Mouse (Mus musculus): ENCODE measurements around the gene Dnajc6. TPM values are rescaled to one million over a fixed set of nuclear protein-coding genes. Genes with fewer than 3 reads are reported as not detected.
A peak's percentile ranks its signal among the peaks of the same experiment; 100 is the strongest.

Gene Dnajc6
- polyA plus RNA-seq, 1 experiment, result 1.8 TPM

GRCm38 (mm10) chr4:101569076-101569475 is 72.6 kb downstream of the Dnajc6 start:
- no peak for DNase-seq (ENCODE audit: low read depth)

DNA sequence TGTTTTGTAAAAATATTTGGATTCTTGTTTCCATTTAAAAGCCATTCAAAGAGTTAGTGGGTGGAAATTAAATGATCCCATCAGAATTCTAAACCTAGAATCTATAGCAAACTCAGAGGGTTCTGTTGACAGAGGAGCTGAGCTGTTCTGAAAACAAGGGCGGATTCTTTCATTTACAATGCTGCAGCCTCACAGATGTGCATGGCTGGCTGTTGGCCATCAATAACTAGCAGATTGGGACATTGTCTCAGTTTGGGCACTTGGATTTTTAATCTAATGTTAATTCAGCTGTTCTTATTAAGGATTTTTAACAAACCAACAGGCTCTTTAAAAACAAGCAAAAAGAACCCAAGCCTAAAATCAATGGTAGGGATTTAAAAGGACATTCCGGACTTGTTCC is 75.7 kb downstream of the Dnajc6 start:
- no peak for DNase-seq (ENCODE audit: low read depth)

DNA sequence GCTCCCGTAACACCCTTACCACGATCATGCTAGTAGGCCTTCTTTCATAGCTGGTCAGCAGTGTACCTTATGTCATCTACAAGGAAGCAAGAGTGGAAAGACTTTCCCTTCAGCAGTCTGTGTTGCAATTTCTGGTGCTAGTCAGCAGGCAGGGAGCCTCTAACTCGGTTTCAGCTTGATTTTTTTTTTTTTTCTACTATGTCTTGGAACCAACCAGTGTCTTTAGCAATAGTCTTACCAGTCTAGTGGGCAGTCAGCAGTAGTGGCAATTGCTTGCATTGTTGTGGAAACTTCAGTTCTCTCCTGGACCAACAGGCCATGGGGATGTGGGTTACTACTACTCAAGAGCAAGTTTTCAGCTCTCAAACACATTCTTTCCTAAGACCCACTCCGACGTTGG is 78.9 kb downstream of the Dnajc6 start:
- DNase-seq (ENCODE audit: low read depth), result peak; percentile 45

DNA sequence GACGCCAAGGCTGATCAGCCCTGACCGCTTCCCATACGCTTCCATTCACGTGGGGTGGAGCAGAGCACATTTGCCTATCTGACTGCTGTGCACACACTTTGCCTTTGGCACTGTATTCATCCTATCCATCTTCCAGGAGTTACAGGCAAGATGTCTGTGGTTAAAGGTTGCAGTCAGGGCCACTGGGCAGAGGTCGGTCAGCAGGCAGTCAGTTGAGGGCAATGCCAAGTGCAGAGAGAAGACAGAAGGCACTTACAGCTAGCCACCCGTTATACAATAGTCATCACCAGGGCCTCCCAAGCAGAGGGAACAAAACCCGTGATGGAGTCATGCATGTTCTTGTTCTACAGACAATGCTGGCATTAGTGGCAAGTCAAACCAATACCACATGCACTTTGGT is 82.3 kb downstream of the Dnajc6 start:
- no peak for DNase-seq (ENCODE audit: low read depth)

- no peak for DNase-seq (ENCODE audit: low read depth)
Observed at GRCm38 (mm10) chr4:101579517-101579916, 83.1 kb downstream of the Dnajc6 start.

- DNase-seq (ENCODE audit: low read depth), result no peak
Observed at GRCm38 (mm10) chr4:101581156-101581555, 84.7 kb downstream of the Dnajc6 start.

GRCm38 (mm10) chr4:101582882-101583281 is 86.4 kb downstream of the Dnajc6 start:
- DNase-seq (ENCODE audit: low read depth), result no peak

GRCm38 (mm10) chr4:101584524-101585454 is 88.3 kb downstream of the Dnajc6 start:
- DNase-seq (ENCODE audit: low read depth), result no peak

DNA sequence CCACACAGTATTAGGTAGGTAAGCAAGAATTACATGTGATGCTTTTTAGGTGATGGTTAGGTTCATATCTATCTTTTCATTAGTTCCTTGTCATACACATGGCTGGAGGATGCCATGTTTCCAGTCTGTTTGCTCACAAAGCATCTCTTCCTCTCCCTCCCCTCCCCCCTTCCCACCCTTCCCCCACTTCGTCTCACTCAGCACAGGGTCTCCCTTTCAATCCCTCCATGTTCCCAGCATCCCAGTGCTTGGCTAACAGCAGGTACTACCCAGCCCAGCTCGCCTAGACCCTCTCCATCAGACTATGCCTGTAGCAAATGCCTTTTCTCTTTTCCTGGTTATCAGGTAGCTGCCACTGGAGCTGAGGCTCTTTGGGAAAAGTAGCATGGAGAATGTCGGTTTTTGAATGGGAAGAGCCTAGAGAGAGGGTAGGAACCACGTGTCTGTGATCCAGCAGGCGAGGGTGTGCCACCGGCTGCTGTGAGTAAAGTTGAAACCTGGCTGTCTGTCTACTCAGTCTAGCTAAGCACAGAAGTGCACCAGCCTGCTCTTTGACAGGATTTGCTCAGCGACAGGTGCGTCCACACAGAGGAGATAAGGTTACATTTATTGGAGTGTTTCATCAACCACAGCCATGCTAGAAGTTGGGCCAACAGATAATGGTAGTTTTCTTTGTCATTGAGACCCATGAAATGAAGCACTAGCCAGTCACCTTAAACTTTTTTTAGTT is 89.2 kb downstream of the Dnajc6 start:
- DNase-seq (ENCODE audit: low read depth), result no peak

DNA sequence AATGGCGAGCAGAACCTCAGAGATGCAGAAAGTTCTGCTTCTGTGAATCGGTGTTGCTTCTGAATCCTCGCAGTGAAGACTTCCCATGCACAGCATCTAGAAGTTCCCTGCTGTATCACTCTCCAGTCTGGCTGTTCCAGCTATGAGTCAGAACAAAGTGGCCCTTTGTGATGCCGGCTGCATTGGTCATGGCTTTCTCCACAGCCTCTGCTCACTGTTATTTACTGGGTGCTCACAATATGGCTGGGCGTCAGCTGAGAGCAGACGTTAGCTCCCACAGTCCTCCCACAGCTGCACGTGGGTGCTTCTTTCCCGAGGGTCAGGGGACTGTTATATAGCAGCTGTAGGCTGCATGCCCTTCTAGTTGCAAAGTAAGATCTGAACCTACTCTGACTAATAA is 92.5 kb downstream of the Dnajc6 start:
- no peak for DNase-seq (ENCODE audit: low read depth)

- peak; percentile 70 for DNase-seq (ENCODE audit: low read depth)
Observed at GRCm38 (mm10) chr4:101589771-101590170, 93.3 kb downstream of the Dnajc6 start.

DNA sequence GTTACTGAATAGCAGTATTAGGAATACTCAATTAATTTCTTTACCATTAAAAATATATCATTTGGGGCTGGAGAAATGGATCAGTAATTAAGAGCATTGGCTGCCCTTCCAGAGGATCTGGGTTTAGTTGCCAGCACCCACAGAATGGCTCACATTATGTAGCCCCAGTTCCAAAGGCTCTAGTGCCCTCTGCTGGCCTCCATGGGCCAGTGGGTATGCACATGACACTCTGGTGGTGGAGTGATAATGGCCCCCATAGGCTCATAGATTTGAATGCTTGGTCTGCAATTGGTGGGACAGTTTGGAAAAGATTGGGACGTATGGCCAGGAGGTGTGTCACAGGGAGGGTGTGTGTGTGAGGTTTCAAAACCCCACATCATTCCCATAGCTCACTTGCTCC is 95.0 kb downstream of the Dnajc6 start:
- DNase-seq (ENCODE audit: low read depth), result no peak

DNA sequence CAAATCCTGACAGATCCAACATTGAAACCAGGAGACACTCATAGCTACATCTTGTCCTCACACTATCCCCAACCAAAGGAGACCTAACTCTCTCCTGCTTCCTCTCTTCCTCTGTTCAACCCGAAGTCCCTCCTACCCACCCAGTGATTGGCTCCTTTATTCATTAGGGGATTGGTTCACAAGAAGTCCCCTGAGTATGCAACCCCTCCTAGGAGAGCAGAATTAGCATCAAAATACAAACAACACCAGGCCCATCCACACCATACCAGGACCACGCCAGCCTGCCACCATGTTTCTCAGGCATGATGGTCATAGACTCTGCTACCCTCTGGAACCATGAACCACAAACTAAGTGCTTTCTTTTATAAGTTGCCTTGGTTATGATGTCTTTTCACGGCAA is 96.0 kb downstream of the Dnajc6 start:
- no peak for DNase-seq (ENCODE audit: low read depth)

DNA sequence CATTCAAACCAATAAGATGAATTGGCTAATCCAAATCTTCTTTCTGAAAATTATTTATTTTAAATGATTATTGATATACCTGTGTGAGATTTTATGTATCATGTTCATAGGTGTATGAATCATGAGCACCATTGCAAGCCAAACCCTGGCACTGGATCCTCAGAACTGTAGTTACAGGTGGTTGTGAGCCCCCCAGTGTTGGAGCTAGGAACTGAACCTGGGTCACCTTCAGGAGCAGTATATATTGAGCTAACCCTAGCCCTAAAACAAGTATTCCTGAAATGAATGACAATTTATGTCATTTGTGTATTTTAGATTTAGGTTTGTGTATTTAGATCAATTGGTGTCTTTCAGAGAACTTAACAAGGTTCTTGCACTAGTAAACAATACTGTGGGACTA is 105.3 kb downstream of the Dnajc6 start:
- no peak for DNase-seq (ENCODE audit: low read depth)

DNA sequence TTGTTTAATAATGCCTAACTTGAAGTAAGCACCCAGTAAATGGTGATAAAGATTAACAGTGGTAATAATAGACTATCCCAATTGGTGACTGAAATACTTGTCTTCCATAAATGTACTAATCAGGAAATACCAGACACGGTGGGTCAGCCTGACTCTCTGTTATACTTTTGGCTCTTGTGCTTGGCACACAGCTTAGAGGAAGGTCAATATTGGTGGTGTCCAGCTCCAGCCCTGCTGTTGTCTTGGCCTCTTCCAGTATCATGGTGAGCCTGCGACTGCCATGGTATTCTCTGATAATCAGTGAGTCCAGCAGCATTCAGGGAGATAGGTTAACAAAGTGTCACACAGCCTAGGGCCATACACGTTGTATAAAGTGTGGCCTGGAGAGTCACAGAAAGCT is 107.2 kb downstream of the Dnajc6 start:
- DNase-seq (ENCODE audit: low read depth), result no peak

DNA sequence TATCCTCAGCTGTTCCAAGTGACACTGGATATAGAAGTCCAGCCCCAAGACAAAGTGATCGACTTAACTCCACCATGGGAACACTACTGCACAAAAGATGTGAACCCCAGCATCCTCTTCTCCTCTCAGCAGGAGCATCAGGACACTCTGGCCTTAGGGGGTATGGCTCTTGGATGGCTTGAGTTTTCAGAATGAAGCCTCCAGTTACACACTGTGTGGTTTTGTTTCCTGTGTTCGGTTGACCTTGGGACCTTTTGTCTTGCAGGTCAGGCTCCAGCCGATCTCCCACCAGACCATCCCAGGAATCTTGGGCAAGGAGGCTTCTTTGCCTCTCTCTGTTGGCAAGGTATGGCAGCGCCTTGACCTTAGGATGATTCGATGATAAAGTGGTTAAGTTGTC is 120.1 kb downstream of the Dnajc6 start:
- DNase-seq (ENCODE audit: low read depth), result no peak

DNA sequence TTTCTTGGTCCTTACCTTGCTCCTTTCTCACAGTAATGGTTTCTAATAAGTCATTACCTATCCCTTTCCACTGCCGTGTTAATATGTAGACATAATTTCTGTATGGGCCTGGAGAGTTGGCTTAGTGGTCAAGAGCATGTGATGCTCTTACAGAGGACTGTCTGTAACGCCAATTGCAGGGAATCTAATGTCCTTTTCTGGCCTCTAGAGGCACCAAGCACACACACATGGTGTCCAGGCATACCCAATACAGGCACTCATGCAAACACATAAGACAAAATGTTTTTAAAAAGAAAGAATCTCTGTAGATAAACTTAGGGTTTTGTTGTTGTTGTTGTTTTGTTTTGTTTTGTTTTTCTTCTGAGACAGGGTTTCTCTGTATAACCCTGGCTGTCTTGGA is 121.3 kb downstream of the Dnajc6 start:
- no peak for DNase-seq (ENCODE audit: low read depth)

DNA sequence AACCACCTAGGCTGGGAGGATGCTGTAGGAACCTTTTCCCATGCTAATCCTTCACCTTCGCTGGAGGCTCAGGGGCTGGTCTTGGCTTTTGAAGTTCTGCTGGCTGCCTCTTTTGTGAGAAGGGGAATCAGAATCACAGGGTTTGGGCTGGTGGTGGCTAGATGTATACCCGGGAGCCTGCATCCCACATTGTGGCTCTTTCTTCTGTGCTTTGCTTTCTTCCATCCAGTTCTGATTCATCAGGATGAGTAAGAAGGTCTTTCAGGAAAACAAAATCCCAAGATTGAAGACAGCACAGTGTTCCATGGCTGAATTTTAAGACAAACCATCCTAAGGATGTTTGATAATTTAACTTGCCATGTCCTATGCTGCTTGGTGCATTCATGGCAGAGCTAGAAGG is 123.8 kb downstream of the Dnajc6 start:
- DNase-seq (ENCODE audit: low read depth), result no peak

DNA sequence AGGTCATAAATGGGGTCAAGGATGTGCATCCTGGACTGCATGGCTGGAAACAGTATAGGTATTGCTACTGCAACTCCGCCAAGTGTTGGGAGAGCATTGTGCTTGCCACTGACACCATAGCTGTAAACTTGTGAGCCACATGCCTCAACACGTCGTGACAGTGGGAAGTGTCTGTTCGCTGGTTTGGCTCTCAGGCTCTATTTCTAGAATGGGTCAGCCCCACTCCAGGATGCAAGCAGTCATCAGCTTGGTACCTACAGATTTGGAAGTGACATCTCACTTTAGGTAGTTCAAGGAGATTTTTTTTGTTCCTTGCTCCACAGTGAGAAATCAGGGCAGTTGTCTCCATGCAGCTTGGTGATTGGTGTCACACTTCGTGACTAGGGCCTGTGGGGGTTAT is 124.8 kb downstream of the Dnajc6 start:
- DNase-seq (ENCODE audit: low read depth), result no peak

- no peak for DNase-seq (ENCODE audit: low read depth)
Observed at GRCm38 (mm10) chr4:101625278-101625677, 128.8 kb downstream of the Dnajc6 start.

DNA sequence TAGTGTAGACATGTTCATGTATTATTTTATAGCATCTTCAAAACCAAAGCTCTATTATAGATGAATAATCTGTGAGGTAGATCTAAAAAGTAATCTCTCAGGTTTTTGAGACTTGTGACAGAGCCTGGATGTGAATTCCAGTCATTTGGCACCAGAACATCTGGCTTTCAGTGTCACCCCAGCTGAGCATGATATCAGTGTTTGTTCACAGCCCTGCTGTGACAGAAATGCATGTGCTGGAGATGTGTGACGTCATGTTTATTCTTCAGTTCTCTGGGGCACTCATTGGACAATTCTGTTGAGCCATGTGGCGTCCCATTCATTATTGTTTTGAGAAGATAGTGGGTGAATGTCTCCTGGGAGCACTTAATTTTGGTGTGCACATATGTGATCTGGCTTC is 139.1 kb downstream of the Dnajc6 start:
- no peak for DNase-seq (ENCODE audit: low read depth)

DNA sequence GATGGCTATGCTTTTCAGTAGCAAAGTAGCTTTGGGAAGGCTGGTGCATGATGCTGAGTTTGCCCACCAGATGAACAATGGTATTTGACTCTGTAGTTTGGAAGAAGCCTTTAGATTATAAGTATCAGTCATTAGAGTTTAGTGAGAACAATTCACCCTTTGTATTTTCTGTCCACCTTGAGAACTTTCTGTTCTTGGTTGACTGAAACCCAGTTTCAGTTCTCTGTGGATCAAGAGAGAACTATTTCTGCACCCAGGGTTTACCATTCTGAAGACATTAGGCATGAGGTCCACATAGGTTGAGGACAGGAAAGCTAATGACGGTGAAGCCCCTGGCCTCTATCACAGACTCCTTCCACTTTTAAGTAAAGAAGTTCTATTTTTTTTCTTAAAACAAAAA is 141.0 kb downstream of the Dnajc6 start:
- no peak for DNase-seq (ENCODE audit: low read depth)

GRCm38 (mm10) chr4:101640631-101641030 is 144.2 kb downstream of the Dnajc6 start:
- no peak for DNase-seq (ENCODE audit: low read depth)

Data from gonadal fat pad, adult 2 months (tissue).